Mouse (Mus musculus): ENCODE measurements around the gene Gm20388. TPM values are rescaled to one million over a fixed set of nuclear protein-coding genes. Genes with fewer than 3 reads are reported as not detected.

Gm20388 gene
- polyA plus RNA-seq, 1 experiment from 2014 or later: 5.3 TPM

DNA sequence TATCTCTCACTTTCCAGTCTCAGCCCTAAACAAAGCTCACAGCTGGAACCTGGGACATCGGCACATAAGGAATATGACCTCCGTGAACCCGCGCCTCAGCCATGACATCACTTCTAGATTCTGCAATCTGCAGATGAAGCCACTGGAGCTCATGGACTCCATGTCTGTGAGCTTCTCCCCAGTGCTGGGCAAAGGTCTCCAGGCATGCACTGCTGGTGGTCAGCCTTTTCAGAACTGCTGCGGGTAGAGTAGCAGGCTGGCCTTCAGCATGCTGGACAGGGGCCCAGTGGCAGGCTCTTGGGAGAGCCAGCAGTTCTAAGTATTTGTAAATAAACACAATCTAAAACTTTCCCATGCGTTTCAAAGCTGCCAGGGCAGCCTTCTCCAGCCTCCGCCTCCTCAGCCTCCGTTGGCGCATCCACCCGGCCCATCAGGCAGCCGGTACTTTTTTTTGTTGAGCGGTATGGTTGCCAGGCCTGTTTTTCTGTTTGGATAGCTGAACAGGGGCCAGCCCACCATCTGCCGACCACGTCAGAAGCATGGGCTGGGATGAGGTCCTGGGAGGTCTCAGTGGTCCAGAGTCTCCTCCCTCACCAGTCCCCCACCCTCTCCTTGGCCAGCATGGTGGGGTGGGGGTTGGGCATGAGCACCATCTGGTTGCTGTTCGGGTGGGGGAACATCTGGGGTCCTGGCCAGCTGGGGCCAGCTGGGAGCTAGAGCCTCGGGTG lies 2729.0 kb downstream of the Gm20388 start:
- 53% methylated on average over 16 of the region's 16 CpGs for WGBS
- Histone ChIP-seq H3K9me3 (ENCODE audit: control insufficient read depth, low read length) (no peaks in the 10 kb centered on the region), H3K9ac (ENCODE audit: low read depth, low read length) (no peak overlapping the region), H3K4me1 (replicated peaks; ENCODE audit: control insufficient read depth, insufficient read depth, low read length) (peaks cover 27% of the 10 kb centered on the region), H3K27ac (ENCODE audit: low read depth, low read length) (no peak overlapping the region), H3K4me3 (ENCODE audit: low read depth, low read length) (no peak overlapping the region), H3K36me3 (ENCODE audit: control insufficient read depth, insufficient read depth, low read length) (peaks cover 15% of the 10 kb centered on the region), H3K27me3 (replicated peaks; ENCODE audit: control insufficient read depth, insufficient read depth, low read length) (no peaks in the 10 kb centered on the region), H3K4me2 (no peak overlapping the region)
- no peak for DNase-seq (ENCODE audit: low spot score)
- ATAC-seq (replicated peaks; ENCODE audit: low FRiP score): no peak

DNA sequence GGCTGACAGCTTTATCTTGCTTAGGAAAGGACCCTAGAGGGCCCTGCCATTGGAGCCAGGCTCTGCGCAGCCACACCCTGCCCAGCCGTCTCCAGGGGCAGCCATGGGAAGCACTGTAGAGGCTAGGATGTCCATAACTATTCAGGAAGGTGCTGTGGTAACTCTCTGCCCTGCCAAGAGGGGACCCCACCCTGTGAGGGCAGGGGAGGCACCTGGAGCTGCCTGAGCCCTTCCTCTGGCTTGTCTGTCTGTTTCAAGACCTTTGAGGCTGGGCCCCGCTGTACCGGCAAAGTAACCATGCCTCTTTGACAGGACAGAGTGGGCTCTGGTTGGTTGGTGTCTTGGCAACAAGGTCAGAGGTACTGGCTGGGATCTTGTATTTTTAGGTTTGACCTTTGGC lies 2730.2 kb downstream of the Gm20388 start:
- no peak for ATAC-seq (replicated peaks; ENCODE audit: low FRiP score)
- Histone ChIP-seq H3K9ac (ENCODE audit: low read depth, low read length) (no peak overlapping the region), H3K4me1 (replicated peaks; ENCODE audit: control insufficient read depth, insufficient read depth, low read length) (peaks cover 21% of the 10 kb centered on the region), H3K9me3 (ENCODE audit: control insufficient read depth, low read length) (no peaks in the 10 kb centered on the region), H3K27me3 (replicated peaks; ENCODE audit: control insufficient read depth, insufficient read depth, low read length) (no peaks in the 10 kb centered on the region), H3K4me3 (ENCODE audit: low read depth, low read length) (no peak overlapping the region), H3K27ac (ENCODE audit: low read depth, low read length) (no peak overlapping the region), H3K36me3 (ENCODE audit: control insufficient read depth, insufficient read depth, low read length) (peaks cover 11% of the 10 kb centered on the region), H3K4me2 (no peak overlapping the region)
- DNase-seq (ENCODE audit: low spot score): no peak
- WGBS: 83% methylated on average over 4 of the region's 4 CpGs

DNA sequence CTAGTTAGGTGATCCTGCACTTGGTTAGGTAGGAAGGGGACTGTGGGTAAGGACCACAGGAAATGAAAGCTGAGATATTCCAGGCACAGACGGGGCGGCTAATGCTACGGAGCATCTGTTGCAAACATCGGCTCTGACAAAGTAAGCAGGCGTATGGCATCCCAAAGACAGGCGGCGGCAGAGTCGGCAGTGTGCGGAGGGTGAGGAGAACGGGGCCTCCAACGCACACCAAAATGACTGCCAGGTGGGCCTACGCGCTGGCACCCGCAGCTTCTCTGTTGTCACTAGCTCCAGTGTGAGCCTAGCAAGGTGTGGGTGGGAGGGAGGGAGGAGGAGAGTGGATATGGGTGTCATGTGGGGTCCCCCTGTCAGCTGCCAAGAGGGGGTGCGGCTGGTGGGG lies 2730.8 kb downstream of the Gm20388 start:
- H3K4me1 ChIP-seq (replicated peaks; ENCODE audit: control insufficient read depth, insufficient read depth, low read length): peaks cover 18% of the 10 kb centered on the region

DNA sequence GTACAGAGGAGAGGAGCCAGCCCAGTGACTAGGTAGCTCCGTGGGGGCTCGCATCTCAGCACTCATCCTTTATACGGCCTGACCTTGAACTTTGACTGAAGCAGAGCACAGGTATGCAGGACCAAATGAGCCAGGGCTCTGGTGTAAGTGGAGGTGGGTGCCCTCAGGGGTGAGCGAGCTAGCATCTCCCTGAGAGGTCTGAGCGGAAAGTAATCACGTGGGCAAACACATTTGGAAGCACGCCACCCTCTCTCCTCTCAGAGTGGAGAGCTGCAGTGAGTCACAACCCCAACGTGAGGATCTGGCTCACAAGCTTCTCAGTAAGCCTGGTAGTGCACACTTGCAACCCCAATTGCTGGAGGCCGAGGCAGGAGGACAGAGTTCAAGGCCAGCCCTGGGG lies 2731.4 kb downstream of the Gm20388 start:
- Histone ChIP-seq H3K27me3 (replicated peaks; ENCODE audit: control insufficient read depth, insufficient read depth, low read length) (no peaks in the 10 kb centered on the region), H3K4me1 (replicated peaks; ENCODE audit: control insufficient read depth, insufficient read depth, low read length) (peaks cover 12% of the 10 kb centered on the region; the same call in 1 of the 2 replicates), H3K4me2 (no peak overlapping the region), H3K9ac (ENCODE audit: low read depth, low read length) (no peak overlapping the region), H3K27ac (ENCODE audit: low read depth, low read length) (no peak overlapping the region), H3K9me3 (ENCODE audit: control insufficient read depth, low read length) (no peaks in the 10 kb centered on the region), H3K4me3 (ENCODE audit: low read depth, low read length) (no peak overlapping the region), H3K36me3 (ENCODE audit: control insufficient read depth, insufficient read depth, low read length) (peaks cover 14% of the 10 kb centered on the region)
- DNase-seq (ENCODE audit: low spot score) (no peak), ATAC-seq (replicated peaks; ENCODE audit: low FRiP score) (no peak)
- WGBS: 73% methylated on average over 9 of the region's 9 CpGs

More for the DNA sequence above, 2730.8 kb downstream of the Gm20388 start:
- Histone ChIP-seq H3K9me3 (ENCODE audit: control insufficient read depth, low read length) (no peaks in the 10 kb centered on the region), H3K27ac (ENCODE audit: low read depth, low read length) (no peak overlapping the region), H3K27me3 (replicated peaks; ENCODE audit: control insufficient read depth, insufficient read depth, low read length) (no peaks in the 10 kb centered on the region), H3K4me3 (ENCODE audit: low read depth, low read length) (no peak overlapping the region), H3K9ac (ENCODE audit: low read depth, low read length) (no peak overlapping the region), H3K4me2 (no peak overlapping the region), H3K36me3 (ENCODE audit: control insufficient read depth, insufficient read depth, low read length) (peaks cover 11% of the 10 kb centered on the region)
- ATAC-seq (replicated peaks; ENCODE audit: low FRiP score) (no peak), DNase-seq (ENCODE audit: low spot score) (no peak)
- WGBS: 87% methylated on average over 15 of the region's 15 CpGs

DNA sequence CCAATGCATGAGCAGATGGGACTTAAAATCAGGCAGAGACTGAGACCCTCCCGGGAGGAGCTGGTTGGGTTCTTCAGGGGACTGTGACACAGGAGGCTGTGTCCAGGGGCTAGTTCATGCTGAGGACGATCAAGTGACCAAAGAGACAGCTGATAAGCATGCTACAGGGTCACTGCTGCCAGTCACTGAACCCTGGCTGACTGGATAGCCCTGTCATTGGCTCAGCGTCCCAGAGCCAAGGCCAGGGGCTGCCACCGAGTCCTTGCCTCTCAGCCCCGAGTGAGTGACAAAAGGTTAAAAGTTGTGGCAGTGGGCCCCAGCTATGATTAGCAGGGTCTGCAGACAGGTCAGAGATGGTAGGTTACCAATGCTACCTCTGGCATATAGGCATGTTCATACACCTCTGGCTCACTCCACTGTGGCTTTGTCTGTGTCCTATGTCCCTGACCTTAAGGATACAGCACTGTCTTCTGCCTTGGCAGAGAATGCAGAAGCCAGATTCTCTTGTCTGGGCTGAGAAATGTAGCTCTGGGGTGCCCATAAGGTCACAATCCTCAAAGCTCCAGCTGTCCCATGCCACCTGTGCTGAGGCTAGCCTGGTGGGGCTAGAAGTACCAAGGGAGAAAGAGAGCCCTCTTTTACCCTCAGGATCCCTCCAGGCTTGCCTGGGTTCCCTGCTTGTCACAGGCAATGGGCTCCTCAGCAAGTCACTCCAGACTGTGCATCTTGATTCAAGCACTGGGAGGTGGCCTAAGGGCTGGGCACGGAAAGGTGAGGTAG lies 2733.7 kb downstream of the Gm20388 start:
- Histone ChIP-seq H3K27ac (ENCODE audit: low read depth, low read length) (no peak overlapping the region), H3K4me1 (replicated peaks; ENCODE audit: control insufficient read depth, insufficient read depth, low read length) (peaks cover 4% of the 10 kb centered on the region; the same call in 1 of the 2 replicates), H3K36me3 (ENCODE audit: control insufficient read depth, insufficient read depth, low read length) (peaks cover 19% of the 10 kb centered on the region), H3K9ac (ENCODE audit: low read depth, low read length) (no peak overlapping the region), H3K9me3 (ENCODE audit: control insufficient read depth, low read length) (no peaks in the 10 kb centered on the region), H3K4me2 (no peak overlapping the region), H3K27me3 (replicated peaks; ENCODE audit: control insufficient read depth, insufficient read depth, low read length) (no peaks in the 10 kb centered on the region), H3K4me3 (ENCODE audit: low read depth, low read length) (no peak overlapping the region)
- WGBS: 70% methylated on average over 6 of the region's 6 CpGs
- DNase-seq (ENCODE audit: low spot score) (no peak), ATAC-seq (replicated peaks; ENCODE audit: low FRiP score) (no peak)

DNA sequence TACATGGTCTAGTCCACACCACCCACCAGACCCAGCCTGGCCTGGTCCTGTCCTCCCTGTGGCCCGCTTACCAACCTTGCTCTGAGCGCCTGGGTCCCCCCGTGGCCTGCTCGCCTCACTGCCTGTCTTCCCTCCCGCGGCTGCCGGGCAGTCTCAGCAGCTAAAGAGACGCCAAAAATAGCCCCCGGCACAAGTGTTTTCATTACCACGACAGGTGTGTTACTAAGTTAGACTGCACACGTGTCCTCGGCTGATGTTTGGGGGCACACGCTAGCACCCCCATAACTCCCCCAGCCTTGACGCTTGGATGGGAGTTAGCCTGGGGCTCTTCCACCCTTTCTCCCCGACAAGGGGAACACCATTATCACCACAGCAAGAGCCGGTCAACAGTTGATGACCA lies 2735.7 kb downstream of the Gm20388 start:
- no peak overlapping the region for H3K27ac ChIP-seq (ENCODE audit: low read depth, low read length)
- H3K4me3 ChIP-seq (ENCODE audit: low read depth, low read length): no peak overlapping the region
- H3K4me2 ChIP-seq: no peak overlapping the region
- 89% methylated on average over 16 of the region's 16 CpGs for WGBS
- ATAC-seq (replicated peaks; ENCODE audit: low FRiP score) (no peak), DNase-seq (ENCODE audit: low spot score) (no peak)
- H3K9me3 ChIP-seq (ENCODE audit: control insufficient read depth, low read length): no peaks in the 10 kb centered on the region
- 0 out of 2 replicates have a peak, but pooled peaks cover 4% of the 10 kb centered on the region for H3K4me1 ChIP-seq (replicated peaks; ENCODE audit: control insufficient read depth, insufficient read depth, low read length)
- peaks cover 19% of the 10 kb centered on the region for H3K36me3 ChIP-seq (ENCODE audit: control insufficient read depth, insufficient read depth, low read length)
- no peaks in the 10 kb centered on the region for H3K27me3 ChIP-seq (replicated peaks; ENCODE audit: control insufficient read depth, insufficient read depth, low read length)
- H3K9ac ChIP-seq (ENCODE audit: low read depth, low read length): no peak overlapping the region

DNA sequence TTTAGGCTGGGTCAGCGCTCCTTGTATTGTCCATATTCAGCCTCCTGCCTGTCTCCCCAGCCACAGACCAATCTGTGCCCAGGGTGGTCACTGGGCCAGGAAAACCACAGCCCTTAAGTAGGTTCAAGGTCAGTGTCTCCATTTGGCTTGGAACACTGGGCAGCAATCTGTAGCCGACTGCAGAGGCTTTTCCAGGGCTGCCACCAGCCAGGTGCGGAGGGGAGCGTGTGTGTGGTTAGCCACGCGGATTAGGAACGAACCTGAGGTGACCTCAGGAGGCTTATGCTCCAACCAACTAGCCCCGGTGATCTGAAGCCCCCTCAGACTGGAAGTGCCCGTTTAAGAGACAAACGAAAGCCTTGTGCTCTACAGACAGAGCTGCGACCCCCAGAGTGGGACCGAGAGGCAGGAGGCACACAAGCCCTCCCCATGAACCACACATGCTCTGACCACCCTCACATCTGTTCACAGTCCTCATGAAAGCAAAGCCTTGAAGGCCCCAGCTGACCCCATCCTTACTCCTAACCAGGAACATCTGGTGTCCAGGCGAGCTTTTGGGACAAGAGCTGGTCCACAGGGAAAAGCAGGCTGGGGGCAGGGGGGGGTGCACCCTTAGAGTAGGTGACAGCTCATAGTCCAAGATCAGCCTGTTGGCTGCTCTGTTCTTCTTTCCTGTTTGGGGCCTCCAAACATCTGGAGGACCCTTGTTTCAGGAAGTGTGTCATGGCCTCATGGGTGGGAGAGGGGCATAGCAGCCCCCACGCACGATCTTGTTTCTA lies 2737.7 kb downstream of the Gm20388 start:
- peaks cover 14% of the 10 kb centered on the region for H3K36me3 ChIP-seq (ENCODE audit: control insufficient read depth, insufficient read depth, low read length)
- no peaks in the 10 kb centered on the region for H3K27me3 ChIP-seq (replicated peaks; ENCODE audit: control insufficient read depth, insufficient read depth, low read length)
- H3K9ac ChIP-seq (ENCODE audit: low read depth, low read length): no peak overlapping the region
- H3K4me3 ChIP-seq (ENCODE audit: low read depth, low read length): no peak overlapping the region
- H3K9me3 ChIP-seq (ENCODE audit: control insufficient read depth, low read length): no peaks in the 10 kb centered on the region
- H3K4me2 ChIP-seq: no peak overlapping the region
- no peaks in the 10 kb centered on the region for H3K4me1 ChIP-seq (replicated peaks; ENCODE audit: control insufficient read depth, insufficient read depth, low read length)
- DNase-seq (ENCODE audit: low spot score) (no peak), ATAC-seq (replicated peaks; ENCODE audit: low FRiP score) (no peak)
- H3K27ac ChIP-seq (ENCODE audit: low read depth, low read length): no peak overlapping the region
- WGBS: 76% methylated on average over 15 of the region's 15 CpGs

DNA sequence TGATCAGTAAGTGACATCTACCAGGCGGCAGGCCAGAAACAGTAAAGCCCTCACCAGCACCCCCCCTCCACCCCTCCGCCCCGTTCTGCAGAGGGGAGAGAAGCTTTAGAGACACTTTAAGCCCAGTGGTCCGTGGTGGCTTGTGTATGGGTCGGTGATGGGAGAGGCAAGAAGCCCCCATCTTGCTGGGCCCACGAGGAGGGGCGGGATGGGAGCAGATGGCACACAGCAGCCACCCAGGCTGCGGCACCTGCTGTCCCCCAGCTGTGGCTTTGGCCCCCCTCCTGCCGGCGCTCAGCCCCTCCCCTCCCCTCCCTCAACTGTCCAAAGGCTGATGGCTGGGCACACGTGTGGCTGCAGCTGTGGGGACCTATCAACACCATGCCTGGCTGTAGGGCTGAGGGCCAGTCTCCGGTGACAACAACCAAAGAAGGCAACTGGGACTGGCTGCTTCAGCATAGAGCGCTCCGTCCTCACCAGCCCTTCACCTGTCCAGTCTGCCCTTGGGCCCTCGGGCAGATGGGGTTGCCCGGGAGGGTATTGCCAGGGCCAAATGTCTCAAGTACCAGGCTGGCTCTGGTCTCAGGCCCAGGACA lies 2740.8 kb downstream of the Gm20388 start:
- ATAC-seq (replicated peaks; ENCODE audit: low FRiP score) (no peak), DNase-seq (ENCODE audit: low spot score) (no peak)
- H3K4me2 ChIP-seq: no peak overlapping the region
- no peaks in the 10 kb centered on the region for H3K9me3 ChIP-seq (ENCODE audit: control insufficient read depth, low read length)
- H3K4me1 ChIP-seq (replicated peaks; ENCODE audit: control insufficient read depth, insufficient read depth, low read length): no peaks in the 10 kb centered on the region
- 83% methylated on average over 16 of the region's 16 CpGs for WGBS
- H3K27me3 ChIP-seq (replicated peaks; ENCODE audit: control insufficient read depth, insufficient read depth, low read length): no peaks in the 10 kb centered on the region
- H3K9ac ChIP-seq (ENCODE audit: low read depth, low read length): no peak overlapping the region
- peaks cover 14% of the 10 kb centered on the region for H3K36me3 ChIP-seq (ENCODE audit: control insufficient read depth, insufficient read depth, low read length)
- H3K4me3 ChIP-seq (ENCODE audit: low read depth, low read length): no peak overlapping the region
- no peak overlapping the region for H3K27ac ChIP-seq (ENCODE audit: low read depth, low read length)
